Mouse (Mus musculus): Measurements from ENCODE around the gene Fam3b. TPM values are rescaled to one million over a fixed set of nuclear protein-coding genes. Genes with fewer than 3 reads are reported as not detected.

The Fam3b gene
- total RNA-seq, 2 experiments from 2014 or later, result not detected

DNA sequence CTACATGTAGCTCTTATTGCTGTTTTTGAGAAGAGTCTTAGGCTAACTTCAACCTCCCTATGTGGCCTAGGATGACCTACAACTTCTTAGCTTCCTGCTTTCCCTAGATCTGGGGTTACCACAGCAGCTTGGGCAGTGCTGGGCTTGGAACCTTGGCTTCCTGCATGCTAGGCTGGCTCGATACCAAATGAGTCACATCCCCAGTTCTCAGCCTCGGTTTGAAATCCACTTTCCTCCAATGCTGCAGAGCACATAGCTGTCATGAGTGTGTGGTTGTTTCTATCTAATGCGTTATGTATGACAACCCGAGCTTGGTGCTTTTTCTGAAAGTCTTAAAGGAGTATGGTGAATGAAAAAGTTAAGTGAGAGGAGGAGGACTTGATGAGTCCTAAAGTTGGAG lies 83.3 kb downstream of the Fam3b start:
- DNase-seq (ENCODE audit: low spot score in 2 of 2), result peak; percentile 40 to 86
- intact Hi-C loops (cut with DNase I), result loop anchor here (5.0 kb wide), 2 partner anchors 74 to 104 kb away; partner anchors contain the start of gene Bace2

GRCm38 (mm10) chr16:97430091-97430490 lies 84.5 kb downstream of the Fam3b start:
- intact Hi-C loops (cut with DNase I), result loop anchor here (1.0 to 5.0 kb wide), 3 partner anchors 25 to 103 kb away; partner anchors contain the start of gene Bace2

GRCm38 (mm10) chr16:97428026-97428425 lies 86.6 kb downstream of the Fam3b start:
- intact Hi-C loops (cut with DNase I), result no loop called here
- no peak for DNase-seq (ENCODE audit: low spot score in 2 of 2)

More at GRCm38 (mm10) chr16:97430091-97430490, 84.5 kb downstream of the Fam3b start:
- DNase-seq (ENCODE audit: low spot score in 2 of 2), result peak; percentile 38 to 94

GRCm38 (mm10) chr16:97423627-97424026 lies 91.0 kb downstream of the Fam3b start:
- DNase-seq (ENCODE audit: low spot score in 2 of 2), result no peak
- intact Hi-C loops (cut with DNase I), result no loop called here

- DNase-seq (ENCODE audit: low spot score in 2 of 2), result no peak
- intact Hi-C loops (cut with DNase I), result no loop called here
Measured at GRCm38 (mm10) chr16:97421671-97422070, 92.9 kb downstream of the Fam3b start.

Other genes with a start within 250 kb of the Fam3b start
- gene Bace2, start 158.1 kb downstream of the Fam3b start, total RNA-seq (2021), result 1 to 10 TPM; 3.2 to 8.0 TPM
- gene Mx1, start 51.9 kb downstream of the Fam3b start, total RNA-seq (2021), result 1 to 10 TPM in 1 of 2 experiments, under 1 TPM in 1; 0.73 to 1.1 TPM
- not detected for gene Tmprss2, start 96.4 kb upstream of the Fam3b start, total RNA-seq (2021)
- gene Ripk4, start 249.0 kb upstream of the Fam3b start, total RNA-seq (2021), result under 1 TPM; 0.23 to 0.43 TPM

All from left cerebral cortex, postnatal 25 days (tissue).